Comparison of ENCODE assay signal across 8 mouse cellular contexts in the genomic region with DNA sequence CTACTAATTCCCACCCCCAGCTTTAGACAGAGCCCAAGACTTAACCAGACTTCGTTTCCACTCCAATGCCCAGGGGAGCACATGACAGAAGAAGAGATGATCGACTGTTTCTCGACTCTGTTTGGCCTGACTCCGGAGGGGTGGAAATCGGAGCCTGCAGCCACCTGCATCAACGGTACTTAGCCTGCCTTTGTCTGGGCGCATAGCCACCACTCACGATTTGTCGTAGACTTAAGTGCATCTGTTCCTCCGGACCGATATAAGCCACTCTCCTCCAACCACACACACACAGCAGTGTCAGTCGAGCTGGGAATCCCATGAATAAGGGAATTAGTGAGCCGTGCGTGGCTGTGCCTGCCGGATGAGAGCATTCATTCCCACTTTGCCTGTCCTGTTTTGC. TPM values are rescaled to one million over a fixed set of nuclear protein-coding genes. Genes with fewer than 3 reads are reported as not detected.
DNase-seq lines count a peak whose midpoint lies in the region; ATAC-seq lines count a peak whose summit lies in the region.
"Had no signal": no experiment of that assay in that cellular context is flagged by ENCODE, and none has a peak within 500 bp of the region (broad histone marks: within the 10 kb centered on the region; RNA-seq: fewer than 3 reads in every experiment).

No protein-coding gene starts in this region.

- 15% methylated on average over 15 of the region's 15 CpGs for WGBS in embryonic facial prominence, embryonic 14.5 days
- 67% methylated on average over 15 of the region's 15 CpGs for WGBS in limb, embryonic 10.5 days

- peak overlapping the region; percentile 44; the same call in 1 of the 2 replicates for H3K27ac ChIP-seq in embryonic facial prominence, embryonic 14.5 days (replicated peaks; ENCODE audit: low read depth, low read length)
- peak overlapping the region; percentile 21; the same call in 1 of the 2 replicates for H3K27ac ChIP-seq in limb, embryonic 10.5 days
- H3K27ac ChIP-seq: heart, embryonic 13.5 days had no signal

- H3K4me1 ChIP-seq in embryonic facial prominence, embryonic 14.5 days (ENCODE audit: control insufficient read depth, insufficient read depth, low read length), result peaks cover 17% of the 10 kb centered on the region
- peaks cover 12% of the 10 kb centered on the region; the same call in 1 of the 2 replicates for H3K4me1 ChIP-seq in limb, embryonic 10.5 days

- DNase-seq in spleen, postnatal 4 days (ENCODE audit: low spot score in 2 of 2), result peak; percentile 31 to 72
- no peak for DNase-seq in spleen, adult 18-20 months
- DNase-seq in embryonic facial prominence, embryonic 14.5 days (ENCODE audit: low spot score), result peak; percentile 92
- DNase-seq in limb, embryonic 10.5 days (ENCODE audit: low spot score), result no peak
- DNase-seq in urinary bladder, postnatal 4 days (ENCODE audit: low spot score in 2 of 2), result no peak
- DNase-seq in lung, postnatal 36 days, result no peak

- no peaks in the 10 kb centered on the region for H3K27me3 ChIP-seq in embryonic facial prominence, embryonic 14.5 days (replicated peaks; ENCODE audit: control insufficient read depth, insufficient read depth, low read length)
- H3K27me3 ChIP-seq in limb, embryonic 10.5 days (ENCODE audit: low read depth, poor library complexity, severe bottlenecking), result no peaks in the 10 kb centered on the region
- H3K27me3 ChIP-seq: heart, embryonic 13.5 days had no signal

- no peaks in the 10 kb centered on the region for H3K9me3 ChIP-seq in embryonic facial prominence, embryonic 14.5 days (ENCODE audit: control insufficient read depth, low read length)
- no peaks in the 10 kb centered on the region for H3K9me3 ChIP-seq in limb, embryonic 10.5 days (replicated peaks)

- 0 out of 2 replicates have a peak overlapping the region, but pooled peaks have one; percentile 30 for H3K9ac ChIP-seq in embryonic facial prominence, embryonic 14.5 days (ENCODE audit: low read depth, low read length)
- H3K9ac ChIP-seq: heart, embryonic 13.5 days had no signal

- H3K4me2 ChIP-seq in embryonic facial prominence, embryonic 14.5 days (ENCODE audit: low read depth, low read length), result peak overlapping the region; percentile 37
- H3K4me2 ChIP-seq: heart, embryonic 13.5 days had no signal

- peak; percentile 80 for ATAC-seq in embryonic facial prominence, embryonic 14.5 days (ENCODE audit: low read depth)
- ATAC-seq in CD4-positive, CD25-positive, alpha-beta regulatory T cell, adult 4 months, result no peak

- H3K36me3 ChIP-seq in embryonic facial prominence, embryonic 14.5 days (ENCODE audit: control insufficient read depth, insufficient read depth, low read length), result no peaks in the 10 kb centered on the region
- no peaks in the 10 kb centered on the region for H3K36me3 ChIP-seq in limb, embryonic 10.5 days
- H3K36me3 ChIP-seq: heart, embryonic 13.5 days had no signal

- no peak overlapping the region for H3K4me3 ChIP-seq in embryonic facial prominence, embryonic 14.5 days (ENCODE audit: low read depth, low read length)
- no peak overlapping the region for H3K4me3 ChIP-seq in limb, embryonic 10.5 days
- H3K4me3 ChIP-seq: heart, embryonic 13.5 days had no signal

RNA-seq across cellular contexts. Expression of gene Bcl7a, which starts 19.4 kb away (rescaled TPM):
- polyA plus RNA-seq in embryonic facial prominence, embryonic 14.5 days (2014; fragmentation: Nextera tagmentation; extraction: Ambion mirVana), result 19.1 and 19.7 TPM in 2 replicates
- polyA plus RNA-seq in limb, embryonic 10.5 days (2016; fragmentation: Nextera tagmentation; extraction: Ambion mirVana), result 35.8 and 38.8 TPM in 2 replicates
- polyA plus RNA-seq in CD4-positive, CD25-positive, alpha-beta regulatory T cell, adult 4 months (2017; shearing (Covaris generic)), result 1 to 10 TPM; 7.2 to 9.8 TPM

Comparison
In these comparisons a context has a peak if more than half of its experiments do, and no peak if none do; other contexts are left out.
1. DNase-seq: peak in spleen, postnatal 4 days (2 of 2) and embryonic facial prominence, embryonic 14.5 days (single experiment); none in spleen, adult 18-20 months (0 of 2), limb, embryonic 10.5 days (single experiment), urinary bladder, postnatal 4 days (0 of 2) and lung, postnatal 36 days (single experiment).